Mouse (Mus musculus): ENCODE data around the gene Aldh5a1.

GRCm38 (mm10) chr13:24903412-24903811 lies 34.0 kb downstream of the Aldh5a1 start:
- no peak for TF ChIP-seq CTCF (IDR thresholded peaks at IDR 0.05)
- TF ChIP-seq POLR2A (IDR thresholded peaks at IDR 0.05; ENCODE audit: insufficient read depth, low read depth, low read length), result 0 out of 2 replicates have a peak, but pooled peaks have one; percentile 35
- TF ChIP-seq EP300 (IDR thresholded peaks at IDR 0.05; ENCODE audit: insufficient read depth, low read depth, low read length), result peak; percentile 84
